Mouse (Mus musculus): ENCODE data around the gene Tcap.

The Tcap gene

GRCm38 (mm10) chr11:98355732-98356299 is 27.8 kb upstream of the Tcap start:
- no peak for DNase-seq (ENCODE audit: low spot score)

DNA sequence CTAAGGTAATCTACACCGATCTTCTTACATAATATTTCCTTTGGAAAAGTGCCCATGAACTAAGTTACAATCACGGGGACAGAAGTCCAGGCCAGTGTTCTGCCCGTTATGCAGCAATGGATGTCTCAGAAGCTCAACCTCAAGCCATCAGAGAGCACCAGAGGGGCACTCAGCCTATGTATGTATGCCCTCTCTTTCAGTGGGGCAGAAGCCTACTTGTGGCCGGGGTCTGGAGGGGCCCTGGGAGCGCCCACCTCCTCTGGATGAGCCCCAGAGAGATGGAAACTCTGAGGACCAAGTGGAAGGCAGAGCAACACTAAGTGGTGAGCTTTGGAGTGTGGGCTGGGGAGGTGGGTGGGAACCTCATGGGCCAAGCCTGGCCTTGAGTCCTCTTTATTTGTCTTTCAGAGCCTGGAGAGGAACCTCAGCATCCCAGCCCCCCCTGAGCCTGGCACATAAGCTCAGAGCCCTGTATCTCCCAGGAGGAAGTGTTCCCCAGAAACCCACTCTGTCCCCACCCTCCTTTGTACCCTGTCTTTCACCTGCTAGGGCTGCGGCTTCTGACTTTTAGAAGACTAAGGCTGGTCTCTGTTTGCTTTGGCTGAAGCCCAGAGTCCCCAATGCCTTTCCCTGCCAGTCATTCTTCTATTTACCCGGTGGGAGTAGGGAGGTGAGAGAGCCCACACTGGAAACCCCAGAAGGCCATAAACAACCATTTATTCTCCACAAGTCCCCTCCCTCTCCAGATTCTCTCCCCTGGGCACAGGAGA is 26.8 kb upstream of the Tcap start:
- DNase-seq (ENCODE audit: low spot score): no peak

- no peak for DNase-seq (ENCODE audit: low spot score)
Measured at GRCm38 (mm10) chr11:98357396-98358160, 26.0 kb upstream of the Tcap start.

GRCm38 (mm10) chr11:98358161-98359083 is 25.2 kb upstream of the Tcap start, which contains the start of gene Stard3:
Stard3 (plus strand) TSS chr11:98358368.
- DNase-seq (ENCODE audit: low spot score): peak; percentile 84

DNA sequence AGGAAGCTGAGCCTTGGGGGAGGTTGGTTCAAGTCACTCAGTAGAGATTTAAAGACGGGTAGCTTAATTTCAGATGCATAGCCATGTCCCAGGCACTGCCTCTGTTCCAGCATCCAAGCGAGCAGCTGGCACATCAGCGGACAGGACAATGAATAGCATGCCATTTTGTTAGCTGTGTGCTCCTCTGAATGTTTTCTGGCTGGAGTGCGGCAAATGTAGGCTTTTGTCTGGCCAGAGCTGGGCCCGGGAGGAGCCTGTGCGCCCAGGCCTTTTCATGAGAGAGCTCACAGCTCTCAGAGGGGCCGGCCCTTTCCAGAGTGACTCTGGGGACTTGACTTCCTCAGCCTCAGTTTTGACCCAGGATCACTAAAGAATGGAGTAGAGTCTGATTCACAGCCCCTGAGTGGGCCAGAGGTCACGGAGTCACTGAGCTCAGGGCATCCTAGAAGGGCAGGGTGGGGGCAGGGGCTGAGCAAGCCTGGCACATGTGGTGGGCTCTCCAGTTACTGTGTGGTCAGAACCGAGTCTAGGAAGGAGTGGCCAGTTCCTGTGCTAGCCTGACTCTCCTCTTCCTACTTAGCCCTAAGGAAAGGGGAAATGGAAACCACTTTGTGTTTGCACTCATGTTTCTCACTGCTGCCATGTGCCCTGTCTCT is 22.6 kb upstream of the Tcap start:
- DNase-seq (ENCODE audit: low spot score): no peak

- DNase-seq (ENCODE audit: low spot score): no peak
Measured at GRCm38 (mm10) chr11:98363817-98364216, 19.8 kb upstream of the Tcap start.

- DNase-seq (ENCODE audit: low spot score): no peak
Measured at GRCm38 (mm10) chr11:98364410-98364809, 19.2 kb upstream of the Tcap start.

GRCm38 (mm10) chr11:98366290-98366689 is 17.3 kb upstream of the Tcap start:
- DNase-seq (ENCODE audit: low spot score): no peak

DNA sequence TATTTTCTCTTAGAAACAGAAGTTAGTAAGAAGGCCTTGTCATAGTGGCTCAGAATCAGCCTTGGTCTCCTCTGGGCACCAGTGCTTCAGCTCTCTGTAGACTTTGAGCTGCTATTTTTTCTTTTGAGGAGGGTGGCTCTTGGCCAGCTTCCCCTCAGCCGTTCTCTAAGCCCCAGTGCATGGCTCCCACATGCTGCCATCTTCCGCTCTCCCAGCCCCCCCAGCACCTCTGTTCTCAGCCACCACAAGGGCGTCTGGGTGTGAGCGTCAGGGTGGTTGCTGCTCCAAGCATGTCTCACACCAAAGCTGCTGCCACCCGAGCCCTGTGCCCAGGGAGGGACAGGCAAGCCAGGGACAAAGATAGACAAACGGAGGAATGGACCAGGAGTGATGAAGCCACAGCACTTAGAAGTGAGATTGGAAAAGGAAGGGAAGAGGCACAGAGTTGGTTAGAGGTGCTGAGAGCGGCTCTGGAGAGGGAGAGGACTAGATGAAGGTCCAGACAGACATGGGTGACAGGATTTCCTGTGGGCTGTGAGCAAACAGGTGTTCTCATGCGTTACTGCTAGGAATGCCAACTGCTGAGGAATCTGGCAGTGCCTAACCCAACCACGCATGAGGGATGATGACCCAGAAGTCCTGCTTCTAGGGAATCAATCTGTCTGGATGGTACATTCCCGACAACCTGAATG is 16.3 kb upstream of the Tcap start:
- no peak for DNase-seq (ENCODE audit: low spot score)

GRCm38 (mm10) chr11:98367863-98368186 is 15.8 kb upstream of the Tcap start:
- DNase-seq (ENCODE audit: low spot score): no peak

- no peak for DNase-seq (ENCODE audit: low spot score)
Measured at GRCm38 (mm10) chr11:98369337-98369736, 14.3 kb upstream of the Tcap start.

GRCm38 (mm10) chr11:98370588-98370987 is 13.0 kb upstream of the Tcap start:
- no peak for DNase-seq (ENCODE audit: low spot score)

GRCm38 (mm10) chr11:98371556-98372240 is 11.9 kb upstream of the Tcap start:
- no peak for DNase-seq (ENCODE audit: low spot score)

GRCm38 (mm10) chr11:98372406-98372805 is 11.2 kb upstream of the Tcap start:
- DNase-seq (ENCODE audit: low spot score): no peak

GRCm38 (mm10) chr11:98373244-98373643 is 10.4 kb upstream of the Tcap start:
- no peak for DNase-seq (ENCODE audit: low spot score)

- no peak for DNase-seq (ENCODE audit: low spot score)
Measured at GRCm38 (mm10) chr11:98374266-98374665, 9.3 kb upstream of the Tcap start.

- no peak for DNase-seq (ENCODE audit: low spot score)
Measured at GRCm38 (mm10) chr11:98376756-98377155, 6.9 kb upstream of the Tcap start.

DNA sequence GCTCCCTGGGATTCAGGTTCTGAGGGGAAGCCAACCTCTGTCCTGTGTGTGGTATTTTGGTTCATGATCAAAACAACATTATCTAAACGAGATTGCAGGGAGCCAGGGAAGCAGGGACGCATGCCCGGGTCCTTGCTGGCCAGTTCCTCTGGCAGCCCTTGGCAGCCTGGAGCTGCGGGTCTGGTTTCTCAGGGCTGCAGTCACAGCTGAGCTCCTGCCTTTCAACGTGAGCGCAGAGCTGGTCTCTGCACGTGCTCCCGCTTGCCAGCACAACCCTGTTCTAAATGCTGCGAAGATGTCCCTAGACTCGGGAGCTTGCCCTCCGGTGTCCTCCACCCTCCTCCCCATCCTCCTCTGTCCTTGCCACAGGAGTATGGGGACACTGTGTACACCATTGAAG is 5.8 kb upstream of the Tcap start:
- peak; percentile 67 for DNase-seq (ENCODE audit: low spot score)

- no peak for DNase-seq (ENCODE audit: low spot score)
Measured at GRCm38 (mm10) chr11:98379379-98379778, 4.2 kb upstream of the Tcap start.

GRCm38 (mm10) chr11:98380106-98380505 is 3.5 kb upstream of the Tcap start:
- no peak for DNase-seq (ENCODE audit: low spot score)

All from ovary, adult 18-20 months (tissue).